Mouse (Mus musculus) liver, postnatal 0 days (tissue): Measurements from ENCODE around the gene Mafg.

Source experiments
- CTCF ChIP-seq: sonication (generic); IDR thresholded peaks from 2 replicates; pipeline ENCODE4 v1.5.1; 2016; ENCODE audit warnings: antibody characterized with exemption, low read depth
- EP300 ChIP-seq: IDR thresholded peaks from 2 replicates; pipeline ENCODE4 v1.6.1; 2016; ENCODE audit warnings: antibody characterized with exemption, low read depth, mild to moderate bottlenecking

- TF ChIP-seq CTCF, result no peak
- TF ChIP-seq EP300, result peak; percentile 70; the same call in 1 of the 2 replicates
Measured at GRCm38 (mm10) chr11:120630401-120630871, 3.0 kb downstream of the Mafg start.
